Mouse (Mus musculus) splenic B cell, adult 2 months (primary cell): ENCODE data around the gene Ctsll3.

Experiments used
- DNase-seq: peaks from one replicate; pipeline ENCODE4 v3.0.0-alpha.2; 2011; ENCODE audit warnings: low read depth, low spot score
- H3K27me3 ChIP-seq: 2 replicates; pipeline ENCODE4 v1.6.1; 2012; ENCODE audit warnings: mild to moderate bottlenecking, low read length, moderate library complexity, mixed read lengths; ENCODE audit not compliant: control insufficient read depth, poor library complexity, insufficient read depth, severe bottlenecking
- H3K36me3 ChIP-seq: 2 replicates; pipeline ENCODE4 v1.6.1; 2012; ENCODE audit warnings: mild to moderate bottlenecking, low read length, moderate library complexity, mixed read lengths; ENCODE audit not compliant: control insufficient read depth, poor library complexity, insufficient read depth, severe bottlenecking

The Ctsll3 gene

GRCm38 (mm10) chr13:60761161-60761560 is 41.5 kb downstream of the Ctsll3 start:
- DNase-seq = no peak
- no peaks in the 10 kb centered on the region for H3K36me3 ChIP-seq
- no peaks in the 10 kb centered on the region for H3K27me3 ChIP-seq

- no peaks in the 10 kb centered on the region for H3K36me3 ChIP-seq
- no peak for DNase-seq
- H3K27me3 ChIP-seq = no peaks in the 10 kb centered on the region
Measured at GRCm38 (mm10) chr13:60760392-60760791, 42.3 kb downstream of the Ctsll3 start.

- DNase-seq = no peak
- Histone ChIP-seq H3K36me3 (no peaks in the 10 kb centered on the region), H3K27me3 (no peaks in the 10 kb centered on the region)
Measured at GRCm38 (mm10) chr13:60759136-60759535, 43.5 kb downstream of the Ctsll3 start.

GRCm38 (mm10) chr13:60757292-60757691 is 45.4 kb downstream of the Ctsll3 start:
- DNase-seq = no peak
- Histone ChIP-seq H3K27me3 (no peaks in the 10 kb centered on the region), H3K36me3 (no peaks in the 10 kb centered on the region)

- Histone ChIP-seq H3K27me3 (no peaks in the 10 kb centered on the region), H3K36me3 (no peaks in the 10 kb centered on the region)
- DNase-seq = no peak
Measured at GRCm38 (mm10) chr13:60755251-60755650, 47.4 kb downstream of the Ctsll3 start.

GRCm38 (mm10) chr13:60753216-60753615 is 49.4 kb downstream of the Ctsll3 start:
- no peaks in the 10 kb centered on the region for H3K27me3 ChIP-seq
- no peak for DNase-seq
- no peaks in the 10 kb centered on the region for H3K36me3 ChIP-seq

- H3K27me3 ChIP-seq = no peaks in the 10 kb centered on the region
Measured at GRCm38 (mm10) chr13:60750930-60751329, 51.7 kb downstream of the Ctsll3 start.

GRCm38 (mm10) chr13:60748556-60748955 is 54.1 kb downstream of the Ctsll3 start:
- DNase-seq = peak; percentile 7
- Histone ChIP-seq H3K27me3 (no peaks in the 10 kb centered on the region), H3K36me3 (no peaks in the 10 kb centered on the region)

More at GRCm38 (mm10) chr13:60750930-60751329, 51.7 kb downstream of the Ctsll3 start:
- no peaks in the 10 kb centered on the region for H3K36me3 ChIP-seq
- no peak for DNase-seq
